Mouse (Mus musculus): ENCODE data around the gene Arvcf. TPM values are rescaled to one million over a fixed set of nuclear protein-coding genes. Genes with fewer than 3 reads are reported as not detected.

Arvcf gene
- polyA plus RNA-seq, 1 experiment: 17.1 TPM

DNA sequence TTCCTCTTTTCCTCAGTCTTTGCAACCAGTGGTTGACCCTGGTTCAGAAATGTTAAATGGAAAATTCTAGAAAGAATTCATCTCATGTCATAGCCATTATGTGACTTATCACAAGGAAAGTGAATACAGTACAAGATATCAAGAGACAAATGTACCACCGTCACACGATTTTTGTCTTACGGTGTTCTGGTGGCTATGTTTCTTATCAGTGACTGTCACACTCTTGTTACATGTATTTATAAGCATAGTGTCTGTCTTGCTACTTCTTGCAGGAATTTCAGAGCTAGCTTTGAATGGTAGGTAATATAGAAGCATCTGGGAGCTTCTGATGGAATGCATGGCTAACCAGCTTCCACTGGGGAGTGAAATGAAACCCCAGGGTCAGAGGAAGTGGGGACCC, 22.2 kb downstream of the Arvcf start:
- Histone ChIP-seq H3K4me3 (ENCODE audit: low read depth, low read length) (no peak overlapping the region), H3K4me1 (ENCODE audit: control insufficient read depth, insufficient read depth, insufficient read length, low read length) (no peaks in the 10 kb centered on the region; the same call in 1 of the 2 replicates), H3K27ac (ENCODE audit: insufficient read depth, low read depth, low read length) (no peak overlapping the region), H3K36me3 (ENCODE audit: control insufficient read depth, insufficient read depth, low read length) (no peaks in the 10 kb centered on the region), H3K27me3 (ENCODE audit: control insufficient read depth, insufficient read depth, low read length) (no peaks in the 10 kb centered on the region)
- WGBS: 91% methylated on average over 3 of the region's 3 CpGs
- TF ChIP-seq POLR2A (IDR thresholded peaks at IDR 0.05; ENCODE audit: low read depth, low read length) (no peak), CTCF (IDR thresholded peaks at IDR 0.05; ENCODE audit: extremely low read depth, insufficient read length, insufficient replicate concordance, low read depth, low read length) (no peak)

DNA sequence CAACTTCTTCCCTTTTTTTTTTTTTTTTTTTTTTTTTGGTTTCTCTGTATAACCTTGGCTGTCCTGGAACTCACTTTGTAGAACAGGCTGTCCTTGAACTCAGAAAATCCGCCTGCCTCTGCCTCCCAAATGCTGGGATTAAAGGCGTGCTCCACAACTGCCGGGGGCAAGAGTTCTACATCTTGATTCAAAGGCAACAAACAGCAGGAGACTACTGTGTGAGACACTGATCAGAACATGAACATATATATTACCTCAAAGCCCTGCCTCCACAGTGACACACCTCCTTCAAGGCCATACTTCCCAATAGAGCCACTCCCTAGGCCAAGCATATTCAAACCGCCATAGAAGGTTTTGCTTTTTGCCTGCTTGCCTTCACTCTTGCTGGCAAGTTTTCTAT, 25.6 kb downstream of the Arvcf start:
- Histone ChIP-seq H3K36me3 (ENCODE audit: control insufficient read depth, insufficient read depth, low read length) (no peaks in the 10 kb centered on the region), H3K27ac (ENCODE audit: insufficient read depth, low read depth, low read length) (no peak overlapping the region), H3K4me1 (ENCODE audit: control insufficient read depth, insufficient read depth, insufficient read length, low read length) (peaks cover 5% of the 10 kb centered on the region; the same call in 1 of the 2 replicates), H3K4me3 (ENCODE audit: low read depth, low read length) (no peak overlapping the region), H3K27me3 (ENCODE audit: control insufficient read depth, insufficient read depth, low read length) (no peaks in the 10 kb centered on the region)
- WGBS: 85% methylated on average over 4 of the region's 4 CpGs
- no peak for TF ChIP-seq CTCF (IDR thresholded peaks at IDR 0.05; ENCODE audit: extremely low read depth, insufficient read length, insufficient replicate concordance, low read depth, low read length)
- TF ChIP-seq POLR2A (IDR thresholded peaks at IDR 0.05; ENCODE audit: low read depth, low read length): no peak

DNA sequence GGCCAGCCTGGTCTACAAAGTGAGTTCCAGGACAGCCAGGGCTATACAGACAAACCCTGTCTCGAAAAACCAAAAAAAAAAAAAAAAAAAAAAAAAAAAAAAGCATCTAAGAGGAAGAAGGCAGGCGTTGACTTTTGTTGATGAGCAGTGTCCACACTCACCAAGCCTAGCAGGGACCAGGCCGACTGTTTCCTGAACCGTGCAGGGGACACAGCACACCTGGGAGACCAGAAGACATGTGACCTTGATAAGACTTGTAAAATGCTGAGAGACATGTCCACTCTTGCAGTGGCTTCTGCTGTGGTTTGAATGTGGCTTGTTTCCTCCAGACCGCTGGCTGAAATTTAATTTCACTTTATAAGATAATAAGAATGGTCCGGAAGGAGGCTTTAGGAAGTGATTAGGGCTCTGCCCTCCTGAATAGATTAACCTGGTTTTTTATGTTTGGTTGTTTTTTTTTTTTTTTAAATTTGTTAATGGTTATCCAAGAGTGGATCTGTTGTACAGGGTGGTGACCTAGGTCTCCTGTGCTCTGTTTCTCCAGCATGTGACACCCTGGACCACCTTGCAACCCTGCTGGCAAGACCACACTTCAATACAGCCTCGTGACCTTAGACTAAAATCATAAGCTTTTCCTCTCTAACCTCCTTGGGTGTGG, 28.4 kb downstream of the Arvcf start:
- Histone ChIP-seq H3K27ac (ENCODE audit: insufficient read depth, low read depth, low read length) (no peak overlapping the region), H3K4me1 (ENCODE audit: control insufficient read depth, insufficient read depth, insufficient read length, low read length) (peaks cover 5% of the 10 kb centered on the region; the same call in 1 of the 2 replicates), H3K27me3 (ENCODE audit: control insufficient read depth, insufficient read depth, low read length) (no peaks in the 10 kb centered on the region), H3K4me3 (ENCODE audit: low read depth, low read length) (no peak overlapping the region), H3K36me3 (ENCODE audit: control insufficient read depth, insufficient read depth, low read length) (no peaks in the 10 kb centered on the region)
- TF ChIP-seq POLR2A (IDR thresholded peaks at IDR 0.05; ENCODE audit: low read depth, low read length) (no peak), CTCF (IDR thresholded peaks at IDR 0.05; ENCODE audit: extremely low read depth, insufficient read length, insufficient replicate concordance, low read depth, low read length) (no peak)
- 30% methylated on average over 7 of the region's 7 CpGs for WGBS

DNA sequence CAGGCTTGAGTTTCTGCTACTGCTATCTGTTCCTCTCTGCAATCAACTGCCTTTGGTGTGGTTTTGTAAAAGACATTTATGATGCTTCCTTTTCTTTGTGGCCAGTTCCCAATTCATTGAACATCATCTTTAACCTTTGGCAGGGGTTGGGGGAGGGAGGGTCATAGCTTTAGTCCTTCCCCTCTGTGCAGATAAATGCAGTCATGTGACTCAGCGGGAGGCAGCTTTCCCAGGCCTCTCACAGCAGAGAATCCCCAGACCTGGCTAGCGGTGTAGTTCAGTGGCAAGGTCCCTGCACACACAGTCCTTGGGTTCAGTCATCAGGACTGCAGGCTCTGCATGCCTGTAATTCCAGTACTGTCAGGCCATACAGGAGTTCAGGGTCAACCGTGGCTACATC, 29.2 kb downstream of the Arvcf start:
- Histone ChIP-seq H3K4me1 (ENCODE audit: control insufficient read depth, insufficient read depth, insufficient read length, low read length) (peaks cover 5% of the 10 kb centered on the region; the same call in 1 of the 2 replicates), H3K27me3 (ENCODE audit: control insufficient read depth, insufficient read depth, low read length) (no peaks in the 10 kb centered on the region), H3K36me3 (ENCODE audit: control insufficient read depth, insufficient read depth, low read length) (no peaks in the 10 kb centered on the region), H3K27ac (ENCODE audit: insufficient read depth, low read depth, low read length) (no peak overlapping the region), H3K4me3 (ENCODE audit: low read depth, low read length) (no peak overlapping the region)
- WGBS: 43% methylated on average over 3 of the region's 3 CpGs
- TF ChIP-seq CTCF (IDR thresholded peaks at IDR 0.05; ENCODE audit: extremely low read depth, insufficient read length, insufficient replicate concordance, low read depth, low read length): no peak
- no peak for TF ChIP-seq POLR2A (IDR thresholded peaks at IDR 0.05; ENCODE audit: low read depth, low read length)

DNA sequence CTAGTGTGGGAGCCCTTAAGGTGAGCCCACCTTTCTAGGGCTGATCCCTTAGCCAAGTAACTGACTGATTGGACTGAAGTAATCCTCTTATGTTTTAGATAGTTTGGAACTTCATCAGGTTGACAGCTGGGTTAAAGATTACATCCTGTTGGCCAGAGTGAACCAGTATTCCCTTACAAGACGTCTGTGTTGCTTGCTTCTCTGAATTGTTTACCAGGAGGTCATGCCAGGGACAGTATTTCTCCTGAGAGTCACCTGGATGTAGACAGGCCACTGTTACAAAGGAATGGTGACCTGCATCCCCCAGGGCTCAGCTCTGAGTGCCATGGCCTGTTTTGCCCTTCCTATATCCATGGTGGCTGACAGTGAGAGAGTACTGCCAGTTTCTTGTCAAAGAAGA, 30.5 kb downstream of the Arvcf start:
- H3K27me3 ChIP-seq (ENCODE audit: control insufficient read depth, insufficient read depth, low read length): no peaks in the 10 kb centered on the region
- peaks cover 6% of the 10 kb centered on the region; the same call in 1 of the 2 replicates for H3K4me1 ChIP-seq (ENCODE audit: control insufficient read depth, insufficient read depth, insufficient read length, low read length)
- no peaks in the 10 kb centered on the region for H3K36me3 ChIP-seq (ENCODE audit: control insufficient read depth, insufficient read depth, low read length)
- H3K4me3 ChIP-seq (ENCODE audit: low read depth, low read length): no peak overlapping the region
- TF ChIP-seq CTCF (IDR thresholded peaks at IDR 0.05; ENCODE audit: extremely low read depth, insufficient read length, insufficient replicate concordance, low read depth, low read length) (no peak), POLR2A (IDR thresholded peaks at IDR 0.05; ENCODE audit: low read depth, low read length) (no peak)
- 42% methylated on average over 1 of the region's 1 CpGs for WGBS
- no peak overlapping the region for H3K27ac ChIP-seq (ENCODE audit: insufficient read depth, low read depth, low read length)

DNA sequence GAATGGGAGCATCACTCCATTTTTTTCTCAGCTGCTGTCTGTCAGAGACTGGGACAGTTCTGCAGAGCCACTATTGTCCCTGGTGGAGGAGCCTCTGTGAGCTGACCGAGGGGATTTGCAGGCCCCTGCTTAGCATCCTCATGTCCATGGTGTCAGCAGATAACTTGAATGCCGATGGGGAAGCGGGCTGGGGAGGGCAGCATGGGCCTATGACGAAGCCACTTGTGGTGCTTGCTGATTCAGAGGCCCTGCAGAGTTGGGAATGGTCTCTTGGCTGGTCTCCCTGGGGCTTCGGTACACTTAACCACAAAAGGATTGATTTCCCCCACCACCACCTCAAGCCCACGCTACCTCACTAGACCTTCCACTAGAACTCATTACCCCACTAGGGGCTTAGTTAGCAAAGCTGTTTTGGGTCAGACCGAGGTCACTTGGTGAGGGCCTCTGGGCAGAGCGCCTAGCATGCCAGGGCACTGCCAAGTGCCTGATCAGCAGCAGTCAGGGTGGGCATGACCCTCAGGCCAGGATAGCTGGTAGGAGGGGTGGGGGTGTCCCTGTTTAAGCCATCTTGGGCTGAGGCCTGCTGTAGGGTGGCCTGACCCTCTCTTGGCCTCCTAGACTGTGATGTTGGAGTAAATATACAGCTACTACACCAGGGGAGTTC, 31.5 kb downstream of the Arvcf start:
- Histone ChIP-seq H3K27me3 (ENCODE audit: control insufficient read depth, insufficient read depth, low read length) (no peaks in the 10 kb centered on the region), H3K4me3 (ENCODE audit: low read depth, low read length) (no peak overlapping the region), H3K27ac (ENCODE audit: insufficient read depth, low read depth, low read length) (no peak overlapping the region), H3K36me3 (ENCODE audit: control insufficient read depth, insufficient read depth, low read length) (no peaks in the 10 kb centered on the region), H3K4me1 (ENCODE audit: control insufficient read depth, insufficient read depth, insufficient read length, low read length) (peaks cover 7% of the 10 kb centered on the region; the same call in 1 of the 2 replicates)
- TF ChIP-seq POLR2A (IDR thresholded peaks at IDR 0.05; ENCODE audit: low read depth, low read length) (no peak), CTCF (IDR thresholded peaks at IDR 0.05; ENCODE audit: extremely low read depth, insufficient read length, insufficient replicate concordance, low read depth, low read length) (no peak)
- 86% methylated on average over 8 of the region's 8 CpGs for WGBS

DNA sequence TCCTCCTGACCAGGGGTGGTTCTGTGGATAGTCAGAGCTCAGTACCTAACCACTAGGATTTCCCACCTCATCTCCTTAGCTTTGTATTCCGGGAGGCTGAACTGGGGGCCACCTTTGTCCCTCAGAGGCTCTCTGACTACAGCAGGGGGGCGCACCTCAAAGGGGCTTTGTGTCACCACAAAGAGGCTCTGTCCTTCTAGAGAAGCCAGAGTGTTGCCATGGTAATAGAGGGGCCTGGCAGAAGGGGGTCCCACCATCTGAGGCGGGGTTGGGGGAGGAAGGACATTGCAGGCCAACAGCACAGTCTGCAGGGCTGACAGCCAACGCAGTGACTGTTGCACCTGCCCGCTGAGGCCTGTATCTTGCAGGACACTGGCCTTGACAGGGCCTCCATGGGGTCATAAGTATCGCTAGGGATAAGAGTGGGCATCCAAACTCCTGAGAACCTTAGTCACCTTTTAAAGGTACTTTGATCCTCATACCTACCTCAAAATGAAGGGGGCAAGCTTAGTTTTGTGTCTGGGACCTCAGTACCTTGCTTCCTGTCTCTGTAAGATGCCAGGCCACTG, 32.6 kb downstream of the Arvcf start:
- TF ChIP-seq POLR2A (IDR thresholded peaks at IDR 0.05; ENCODE audit: low read depth, low read length): no peak
- no peak for TF ChIP-seq CTCF (IDR thresholded peaks at IDR 0.05; ENCODE audit: extremely low read depth, insufficient read length, insufficient replicate concordance, low read depth, low read length)
- no peak overlapping the region for H3K4me3 ChIP-seq (ENCODE audit: low read depth, low read length)
- no peak overlapping the region for H3K27ac ChIP-seq (ENCODE audit: insufficient read depth, low read depth, low read length)
- H3K4me1 ChIP-seq (ENCODE audit: control insufficient read depth, insufficient read depth, insufficient read length, low read length): peaks cover 7% of the 10 kb centered on the region; the same call in 1 of the 2 replicates
- no peaks in the 10 kb centered on the region for H3K36me3 ChIP-seq (ENCODE audit: control insufficient read depth, insufficient read depth, low read length)
- WGBS: 85% methylated on average over 6 of the region's 6 CpGs
- H3K27me3 ChIP-seq (ENCODE audit: control insufficient read depth, insufficient read depth, low read length): no peaks in the 10 kb centered on the region

Measured in small intestine, adult 2 months (tissue).